Mouse (Mus musculus) liver, postnatal 0 days (tissue): ENCODE results near the gene Haus3.

Experiments
- CTCF ChIP-seq: sonication (generic); IDR thresholded peaks from 2 replicates; pipeline ENCODE4 v1.5.1; 2016; ENCODE audit warnings: antibody characterized with exemption, low read depth
- EP300 ChIP-seq: IDR thresholded peaks from 2 replicates; pipeline ENCODE4 v1.6.1; 2016; ENCODE audit warnings: antibody characterized with exemption, low read depth, mild to moderate bottlenecking

GRCm38 (mm10) chr5:34105681-34106080 is 63.6 kb downstream of the Haus3 start:
- TF ChIP-seq EP300 (no peak), CTCF (no peak)
